Mouse (Mus musculus) lung, adult 2 months (tissue): ENCODE measurements around the gene Tenm3. TPM values are rescaled to one million over a fixed set of nuclear protein-coding genes. Genes with fewer than 3 reads are reported as not detected.

ENCODE experiments used
- DNase-seq: peaks from one replicate; pipeline ENCODE4 v3.0.0; 2022
- H3K4me1 ChIP-seq: fragments of 200-500 bp; 2 replicates; pipeline ENCODE4 v1.6.1; 2011; ENCODE audit warnings: low read length; ENCODE audit not compliant: control insufficient read depth, insufficient read depth
- H3K4me3 ChIP-seq: fragments of 200-500 bp; replicated peaks from 2 replicates; pipeline ENCODE3; 2011; ENCODE audit warnings: low read depth, mild to moderate bottlenecking, control low read depth, low read length; ENCODE audit errors: extremely low read depth
- CTCF ChIP-seq: fragments of 200-500 bp; IDR thresholded peaks from 2 replicates; pipeline ENCODE4 v1.5.1; 2011; ENCODE audit warnings: mild to moderate bottlenecking, low read length, control low read depth; ENCODE audit not compliant: insufficient read depth
- POLR2A ChIP-seq: fragments of 200-500 bp; IDR thresholded peaks from 2 replicates; pipeline ENCODE4 v1.6.1; 2011; ENCODE audit warnings: low read depth, mild to moderate bottlenecking, control low read depth, low read length, borderline replicate concordance; ENCODE audit errors: extremely low read depth
- WGBS: fragments of 180-500 bp; shearing (Covaris S2); methylation state at CpG from one replicate; pipeline ENCODE4 v1.1.7; 2018; 5-methylcytosine and 5-hydroxymethylcytosine counted together
- polyA plus RNA-seq: library from polyadenylated mRNA; depleted of rRNA; stranded (reverse); fragments of >200 nt; gene quantifications from 2 replicates; pipeline ENCODE4 v1.2.3, GENCODE M21; 2012

Gene Tenm3
- polyA plus RNA-seq, 1 experiment, result 1.1 TPM

GRCm38 (mm10) chr8:48754959-48755358 is 88.8 kb downstream of the Tenm3 start:
- Histone ChIP-seq H3K4me1 (no peaks in the 10 kb centered on the region; the same call in 1 of the 2 replicates), H3K4me3 (no peak overlapping the region)
- TF ChIP-seq POLR2A (no peak), CTCF (no peak)
- WGBS, result 89% methylated on average over 2 of the region's 2 CpGs
- no peak for DNase-seq

- no peaks in the 10 kb centered on the region; the same call in 1 of the 2 replicates for H3K4me1 ChIP-seq
- TF ChIP-seq CTCF (no peak), POLR2A (no peak)
- no peak overlapping the region for H3K4me3 ChIP-seq
- WGBS, result 85% methylated on average over 5 of the region's 5 CpGs
- DNase-seq, result no peak
These were observed 91.8 kb downstream of the Tenm3 start for GRCm38 (mm10) chr8:48751965-48752364.

GRCm38 (mm10) chr8:48748503-48749059 is 95.2 kb downstream of the Tenm3 start:
- Histone ChIP-seq H3K4me3 (no peak overlapping the region), H3K4me1 (no peaks in the 10 kb centered on the region)
- TF ChIP-seq CTCF (no peak), POLR2A (no peak)
- 45% methylated on average over 13 of the region's 13 CpGs for WGBS
- DNase-seq, result no peak

GRCm38 (mm10) chr8:48743912-48744311 is 99.8 kb downstream of the Tenm3 start:
- no peak for DNase-seq
- WGBS, result 91% methylated on average over 4 of the region's 4 CpGs
- Histone ChIP-seq H3K4me3 (no peak overlapping the region), H3K4me1 (no peaks in the 10 kb centered on the region)
- TF ChIP-seq POLR2A (no peak), CTCF (no peak)

GRCm38 (mm10) chr8:48742741-48743140 is 101.0 kb downstream of the Tenm3 start:
- DNase-seq, result no peak
- H3K4me3 ChIP-seq, result no peak overlapping the region
- whole genome bisulfite sequencing, result 92% methylated on average over 6 of the region's 6 CpGs
- TF ChIP-seq CTCF (no peak), POLR2A (no peak)
- H3K4me1 ChIP-seq, result no peaks in the 10 kb centered on the region

GRCm38 (mm10) chr8:48740951-48741350 is 102.8 kb downstream of the Tenm3 start:
- TF ChIP-seq CTCF (no peak), POLR2A (no peak)
- DNase-seq, result no peak
- no peaks in the 10 kb centered on the region for H3K4me1 ChIP-seq
- no peak overlapping the region for H3K4me3 ChIP-seq
- WGBS, result 57% methylated on average over 11 of the region's 11 CpGs

GRCm38 (mm10) chr8:48740147-48740881 is 103.4 kb downstream of the Tenm3 start:
- Histone ChIP-seq H3K4me1 (no peaks in the 10 kb centered on the region), H3K4me3 (no peak overlapping the region)
- no peak for DNase-seq
- TF ChIP-seq CTCF (no peak), POLR2A (no peak)
- WGBS, result 55% methylated on average over 23 of the region's 23 CpGs

GRCm38 (mm10) chr8:48733731-48734130 is 110.0 kb downstream of the Tenm3 start:
- H3K4me1 ChIP-seq, result no peaks in the 10 kb centered on the region
- DNase-seq, result no peak
- H3K4me3 ChIP-seq, result no peak overlapping the region
- TF ChIP-seq CTCF, result no peak
- TF ChIP-seq POLR2A, result no peak
- 69% methylated on average over 10 of the region's 10 CpGs for WGBS

GRCm38 (mm10) chr8:48733057-48733456 is 110.7 kb downstream of the Tenm3 start:
- no peak overlapping the region for H3K4me3 ChIP-seq
- DNase-seq, result no peak
- H3K4me1 ChIP-seq, result no peaks in the 10 kb centered on the region
- 69% methylated on average over 4 of the region's 4 CpGs for WGBS
- TF ChIP-seq CTCF, result no peak
- TF ChIP-seq POLR2A, result no peak

- Histone ChIP-seq H3K4me1 (no peaks in the 10 kb centered on the region), H3K4me3 (no peak overlapping the region)
- TF ChIP-seq CTCF, result no peak
- no peak for TF ChIP-seq POLR2A
- no peak for DNase-seq
- WGBS, result 64% methylated on average over 6 of the region's 6 CpGs
These were observed 113.0 kb downstream of the Tenm3 start for GRCm38 (mm10) chr8:48730701-48731100.
